8 mouse cellular contexts compared by ENCODE assay signal in genomic region chr2:164832748-164833301, GRCm38 (mm10). TPM values are rescaled to one million over a fixed set of nuclear protein-coding genes. Genes with fewer than 3 reads are reported as not detected.
A peak's percentile ranks its signal among the peaks of the same experiment; 100 is the strongest.
DNase-seq lines count a peak whose midpoint lies in the region; ATAC-seq and TF ChIP-seq lines count a peak whose summit lies in the region.

Gene Ctsa (plus strand): TSS chr2:164832873.

- H3K4me2 ChIP-seq in hindbrain, embryonic 16.5 days (ENCODE audit: low read length): peak within 1 kb of the TSS; percentile 99

- WGBS in hindbrain, embryonic 16.5 days: 1% methylated on average over 33 of the region's 35 CpGs

- no peaks in the 10 kb centered on the region for H3K9me3 ChIP-seq in hindbrain, embryonic 16.5 days (ENCODE audit: control insufficient read depth, low read length)

- peaks cover 2% of the 10 kb centered on the region for H3K36me3 ChIP-seq in hindbrain, embryonic 16.5 days (ENCODE audit: control insufficient read depth, insufficient read depth, low read length)

- H3K27me3 ChIP-seq in hindbrain, embryonic 16.5 days (replicated peaks; ENCODE audit: control insufficient read depth, insufficient read depth, low read length): no peaks in the 10 kb centered on the region

- peak; percentile 86 for DNase-seq in ZHBTc4 (ENCODE audit: low read depth, low spot score)
- DNase-seq in cerebellum, postnatal 4 days (ENCODE audit: low spot score in 2 of 2): peak; percentile 60 to 67
- DNase-seq in gastrocnemius, adult 2 months: peak; percentile 88
- DNase-seq in left cerebral cortex, adult 11 months (ENCODE audit: low spot score): peak; percentile 64
- DNase-seq in lung, postnatal 4 days: peak; percentile 87
- DNase-seq in retina, postnatal 1 day: peak; percentile 89
- DNase-seq in thymus, postnatal 4 days: peak; percentile 86

- peak; percentile 63 for ATAC-seq in hindbrain, embryonic 16.5 days

- peak within 1 kb of the TSS; percentile 79 for H3K9ac ChIP-seq in hindbrain, embryonic 16.5 days (ENCODE audit: low read depth, low read length)

- peak; percentile 75 for TF ChIP-seq CTCF in gastrocnemius, adult 2 months (IDR thresholded peaks at IDR 0.05)

- H3K4me1 ChIP-seq in hindbrain, embryonic 16.5 days (ENCODE audit: control insufficient read depth, insufficient read depth, low read depth, low read length): peaks cover 17% of the 10 kb centered on the region

- H3K27ac ChIP-seq in gastrocnemius, adult 2 months: peak within 1 kb of the TSS; percentile 95
- H3K27ac ChIP-seq in hindbrain, embryonic 16.5 days (ENCODE audit: low read depth, low read length): peak within 1 kb of the TSS; percentile 78

- peak within 1 kb of the TSS; percentile 75 for H3K4me3 ChIP-seq in gastrocnemius, adult 2 months
- peak within 1 kb of the TSS; percentile 69 for H3K4me3 ChIP-seq in hindbrain, embryonic 16.5 days (ENCODE audit: low read length)

- intact Hi-C loops in gastrocnemius, adult 2 months (cut with DNase I): loop anchor here (2.0 kb wide), 2 partner anchors 46 to 78 kb away; partner anchors contain the start of genes Pcif1 and Zfp335

RNA-seq across cellular contexts. Expression of gene Ctsa, which starts in this region (rescaled TPM):
- 10 to 100 TPM; 50.2 to 58.1 TPM for total RNA-seq in gastrocnemius, adult 2 months (2021)
- 108 and 114 TPM in 2 replicates for polyA plus RNA-seq in hindbrain, embryonic 16.5 days (2015; fragmentation: Nextera tagmentation; extraction: Ambion mirVana)

Comparison
In these comparisons a context has a peak if more than half of its experiments do, and no peak if none do; other contexts are left out.
1. Peak in every context shown above with its lines: DNase-seq, ATAC-seq, H3K4me3 ChIP-seq and H3K27ac ChIP-seq.